Mouse (Mus musculus) neural tube, embryonic 11.5 days (tissue): ENCODE measurements around the gene Ift22. TPM values are rescaled to one million over a fixed set of nuclear protein-coding genes. Genes with fewer than 3 reads are reported as not detected.

Source experiments
- ATAC-seq: fragments of 200-750 bp; cut with Nextera tagmentation; 2 replicates; pipeline ENCODE4 v1.8.0; 2017; ENCODE audit warnings: moderate number of reproducible peaks, mild to moderate bottlenecking, moderate TSS enrichment, moderate library complexity; ENCODE audit not compliant: insufficient read depth, low FRiP score, low TSS enrichment
- DNase-seq: peaks from one replicate; pipeline ENCODE4 v3.0.0-alpha.2; 2015; ENCODE audit warnings: low spot score
- H3K27ac ChIP-seq: fragments of 300-500 bp; sonication (generic); 2 replicates; pipeline ENCODE4 v1.5.1; 2014; ENCODE audit warnings: low read depth, mild to moderate bottlenecking, low read length
- H3K27me3 ChIP-seq: fragments of 300-500 bp; sonication (generic); 2 replicates; pipeline ENCODE4 v1.6.1; 2014; ENCODE audit warnings: mild to moderate bottlenecking, low read length, mixed read lengths; ENCODE audit not compliant: control insufficient read depth, insufficient read depth
- H3K36me3 ChIP-seq: fragments of 300-500 bp; sonication (generic); 2 replicates; pipeline ENCODE4 v1.6.1; 2014; ENCODE audit warnings: mild to moderate bottlenecking, low read length, moderate library complexity, mixed read lengths; ENCODE audit not compliant: control insufficient read depth, insufficient read depth
- H3K4me1 ChIP-seq: fragments of 300-500 bp; sonication (generic); 2 replicates; pipeline ENCODE4 v1.6.1; 2014; ENCODE audit warnings: low read length, mixed read lengths; ENCODE audit not compliant: control insufficient read depth, insufficient read depth
- H3K4me2 ChIP-seq: fragments of 300-500 bp; sonication (generic); 2 replicates; pipeline ENCODE4 v1.6.1; 2014; ENCODE audit warnings: low read depth, mild to moderate bottlenecking, moderate library complexity
- H3K4me3 ChIP-seq: fragments of 300-500 bp; sonication (generic); 2 replicates; pipeline ENCODE4 v1.5.1; 2014; ENCODE audit warnings: low read depth, low read length
- H3K9ac ChIP-seq: fragments of 300-500 bp; sonication (generic); 2 replicates; pipeline ENCODE4 v1.6.1; 2014; ENCODE audit warnings: mild to moderate bottlenecking, low read length
- H3K9me3 ChIP-seq: fragments of 300-500 bp; sonication (generic); 2 replicates; pipeline ENCODE4 v1.6.1; 2016; ENCODE audit warnings: low read length; ENCODE audit not compliant: control insufficient read depth
- WGBS: fragments of 180-500 bp; shearing (Covaris S2); extraction: QIAGEN DNeasy Blood & Tissue Kit; methylation state at CpG from one replicate; pipeline ENCODE4 v1.1.7; 2014; 5-methylcytosine and 5-hydroxymethylcytosine counted together
- polyA plus RNA-seq: library from polyadenylated mRNA; unstranded; fragments of >200 nt; fragmentation: Nextera tagmentation; extraction: Ambion mirVana; gene quantifications from 2 replicates; pipeline ENCODE4 v1.2.1, GENCODE M21; 2014

Gene Ift22
- polyA plus RNA-seq, 1 experiment from 2014 or later, result 97.4 TPM

GRCm38 (mm10) chr5:136919546-136920301 lies 11.8 kb downstream of the Ift22 start:
- Histone ChIP-seq H3K4me2 (peak overlapping the region; percentile 82), H3K9me3 (no peaks in the 10 kb centered on the region), H3K4me1 (peaks cover 5% of the 10 kb centered on the region), H3K4me3 (peak overlapping the region; percentile 52), H3K27me3 (no peaks in the 10 kb centered on the region), H3K9ac (peak overlapping the region; percentile 9), H3K27ac (no peak overlapping the region), H3K36me3 (no peaks in the 10 kb centered on the region)
- 24% methylated on average over 18 of the region's 18 CpGs for WGBS
- DNase-seq (no peak), ATAC-seq (no peak)

DNA sequence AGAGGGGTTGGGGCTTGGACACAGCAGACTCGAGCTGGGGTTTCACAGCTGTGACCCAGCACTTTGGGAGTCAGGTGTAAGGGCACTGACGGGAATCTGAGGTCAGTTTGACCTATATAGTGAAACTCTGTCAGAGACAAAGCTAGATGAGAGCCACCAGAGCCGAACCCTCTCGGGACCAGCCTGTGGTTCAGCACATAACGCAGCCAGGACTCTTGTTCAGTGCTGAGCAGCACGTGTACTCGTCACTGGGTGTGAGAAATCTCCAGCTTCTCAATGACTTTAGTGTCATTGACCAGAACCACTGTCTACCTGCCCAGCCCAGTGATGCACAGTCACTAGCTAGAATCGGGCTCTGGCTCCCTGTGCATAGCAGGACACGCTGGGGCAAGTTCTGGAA lies 14.9 kb downstream of the Ift22 start:
- no peaks in the 10 kb centered on the region for H3K27me3 ChIP-seq
- DNase-seq, result no peak
- 87% methylated on average over 9 of the region's 9 CpGs for WGBS

GRCm38 (mm10) chr5:136923751-136924478 lies 16.0 kb downstream of the Ift22 start:
- Histone ChIP-seq H3K9me3 (no peaks in the 10 kb centered on the region), H3K36me3 (no peaks in the 10 kb centered on the region), H3K4me2 (no peak overlapping the region), H3K9ac (no peak overlapping the region), H3K27ac (no peak overlapping the region), H3K4me3 (no peak overlapping the region), H3K4me1 (peaks cover 5% of the 10 kb centered on the region), H3K27me3 (no peaks in the 10 kb centered on the region)
- DNase-seq, result no peak
- no peak for ATAC-seq
- 76% methylated on average over 7 of the region's 7 CpGs for WGBS

More for the DNA sequence above, 14.9 kb downstream of the Ift22 start:
- Histone ChIP-seq H3K27ac (no peak overlapping the region), H3K36me3 (no peaks in the 10 kb centered on the region), H3K9me3 (no peaks in the 10 kb centered on the region), H3K4me2 (no peak overlapping the region), H3K4me3 (no peak overlapping the region), H3K9ac (no peak overlapping the region), H3K4me1 (peaks cover 5% of the 10 kb centered on the region)
- no peak for ATAC-seq

DNA sequence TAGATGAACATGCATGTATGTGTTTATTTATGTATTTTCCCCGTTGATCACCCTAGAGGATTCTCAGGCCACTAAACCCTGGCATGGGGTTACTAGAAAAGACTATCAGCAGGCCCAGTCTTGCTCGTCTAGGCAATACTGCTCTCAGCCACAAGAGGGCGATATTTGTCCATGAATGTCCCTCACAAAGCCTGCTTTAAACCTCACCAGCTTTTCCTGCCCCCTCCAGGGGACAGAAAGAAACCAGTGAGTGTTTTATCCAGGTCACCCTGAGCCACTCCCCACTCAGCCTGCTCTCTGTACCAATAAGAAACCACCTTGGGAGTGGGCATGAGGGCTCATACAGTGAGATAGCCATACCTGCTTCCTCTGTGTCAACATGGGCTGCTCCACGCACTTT lies 21.1 kb downstream of the Ift22 start:
- Histone ChIP-seq H3K4me1 (no peaks in the 10 kb centered on the region), H3K9ac (peak overlapping the region; percentile 26; the same call in 1 of the 2 replicates), H3K4me2 (no peak overlapping the region), H3K36me3 (no peaks in the 10 kb centered on the region), H3K27me3 (no peaks in the 10 kb centered on the region), H3K27ac (no peak overlapping the region), H3K4me3 (no peak overlapping the region), H3K9me3 (no peaks in the 10 kb centered on the region)
- DNase-seq (peak; percentile 88), ATAC-seq (peak; percentile 58; the same call in 1 of the 2 replicates)
- 23% methylated on average over 4 of the region's 4 CpGs for WGBS

DNA sequence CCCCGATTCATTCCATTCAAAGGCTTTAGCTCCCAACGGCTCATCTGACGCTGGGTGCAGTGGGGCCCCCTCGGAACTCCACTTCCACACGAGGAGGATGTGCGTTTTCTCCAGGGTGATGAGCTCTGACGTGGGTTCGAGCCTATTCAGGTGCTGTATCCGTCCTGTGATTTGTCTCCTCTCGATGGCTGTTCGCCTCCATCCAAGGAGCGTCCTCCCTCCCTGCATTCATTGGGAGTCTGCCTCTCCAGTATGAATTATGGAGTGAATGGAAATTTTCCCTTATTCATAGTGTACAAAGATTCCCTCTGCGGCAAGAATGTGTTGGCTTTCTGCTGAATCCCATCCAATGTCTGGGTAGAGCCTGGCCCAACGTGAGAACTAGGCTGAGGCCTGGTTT lies 23.9 kb downstream of the Ift22 start:
- no peak overlapping the region for H3K4me3 ChIP-seq
- no peaks in the 10 kb centered on the region for H3K27me3 ChIP-seq
- no peaks in the 10 kb centered on the region for H3K36me3 ChIP-seq
- no peaks in the 10 kb centered on the region for H3K9me3 ChIP-seq
- no peak overlapping the region for H3K4me2 ChIP-seq
- DNase-seq, result no peak
- WGBS, result 78% methylated on average over 14 of the region's 14 CpGs
- H3K4me1 ChIP-seq, result no peaks in the 10 kb centered on the region
- ATAC-seq, result no peak
- no peak overlapping the region for H3K27ac ChIP-seq
- H3K9ac ChIP-seq, result no peak overlapping the region

DNA sequence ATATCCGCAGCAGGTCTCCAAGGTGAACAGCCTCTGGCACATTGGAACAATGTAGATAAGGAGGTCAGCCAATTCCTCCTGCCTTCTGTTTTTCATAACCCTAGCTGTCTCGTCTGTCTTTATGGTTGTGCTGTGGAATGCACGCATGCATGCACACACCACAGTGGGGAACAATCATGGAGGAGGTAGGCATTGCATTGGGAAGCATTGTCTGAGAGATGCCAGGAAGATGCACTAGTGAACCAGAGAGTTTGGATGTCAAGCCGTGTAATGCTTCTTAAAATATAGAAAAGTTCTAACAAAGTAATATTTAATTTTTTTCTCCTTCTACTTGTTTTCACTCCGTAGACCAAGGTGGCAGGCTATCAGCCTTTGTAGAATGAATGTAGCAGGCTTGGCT lies 25.0 kb downstream of the Ift22 start:
- Histone ChIP-seq H3K4me1 (no peaks in the 10 kb centered on the region), H3K9ac (no peak overlapping the region), H3K4me2 (no peak overlapping the region), H3K27ac (no peak overlapping the region), H3K36me3 (no peaks in the 10 kb centered on the region), H3K4me3 (no peak overlapping the region), H3K9me3 (no peaks in the 10 kb centered on the region), H3K27me3 (no peaks in the 10 kb centered on the region)
- WGBS, result 87% methylated on average over 5 of the region's 5 CpGs
- no peak for ATAC-seq
- no peak for DNase-seq

DNA sequence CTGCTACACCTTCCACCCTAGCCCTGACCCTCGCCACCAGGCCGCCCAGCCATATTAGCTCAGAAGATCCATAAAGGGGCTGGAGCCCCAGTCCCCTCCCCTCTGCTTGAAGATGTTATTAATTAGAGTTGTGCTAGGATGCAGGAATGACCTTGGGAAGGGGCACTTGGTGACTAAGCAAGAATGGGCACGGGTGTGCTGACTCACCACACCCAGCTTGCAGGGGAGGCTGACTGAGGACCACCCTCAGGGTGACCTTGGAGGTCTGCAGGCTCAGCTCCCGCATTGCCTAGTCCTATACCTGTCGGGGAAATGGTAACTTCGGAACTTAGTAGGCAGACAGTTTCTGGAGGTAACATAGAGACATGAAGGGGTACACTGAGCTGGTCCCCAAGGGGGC lies 26.0 kb downstream of the Ift22 start:
- ATAC-seq (no peak), DNase-seq (no peak)
- Histone ChIP-seq H3K4me1 (no peaks in the 10 kb centered on the region), H3K4me2 (no peak overlapping the region), H3K27me3 (no peaks in the 10 kb centered on the region), H3K27ac (no peak overlapping the region), H3K9me3 (no peaks in the 10 kb centered on the region), H3K36me3 (no peaks in the 10 kb centered on the region), H3K4me3 (no peak overlapping the region), H3K9ac (no peak overlapping the region)
- WGBS, result 89% methylated on average over 6 of the region's 6 CpGs

DNA sequence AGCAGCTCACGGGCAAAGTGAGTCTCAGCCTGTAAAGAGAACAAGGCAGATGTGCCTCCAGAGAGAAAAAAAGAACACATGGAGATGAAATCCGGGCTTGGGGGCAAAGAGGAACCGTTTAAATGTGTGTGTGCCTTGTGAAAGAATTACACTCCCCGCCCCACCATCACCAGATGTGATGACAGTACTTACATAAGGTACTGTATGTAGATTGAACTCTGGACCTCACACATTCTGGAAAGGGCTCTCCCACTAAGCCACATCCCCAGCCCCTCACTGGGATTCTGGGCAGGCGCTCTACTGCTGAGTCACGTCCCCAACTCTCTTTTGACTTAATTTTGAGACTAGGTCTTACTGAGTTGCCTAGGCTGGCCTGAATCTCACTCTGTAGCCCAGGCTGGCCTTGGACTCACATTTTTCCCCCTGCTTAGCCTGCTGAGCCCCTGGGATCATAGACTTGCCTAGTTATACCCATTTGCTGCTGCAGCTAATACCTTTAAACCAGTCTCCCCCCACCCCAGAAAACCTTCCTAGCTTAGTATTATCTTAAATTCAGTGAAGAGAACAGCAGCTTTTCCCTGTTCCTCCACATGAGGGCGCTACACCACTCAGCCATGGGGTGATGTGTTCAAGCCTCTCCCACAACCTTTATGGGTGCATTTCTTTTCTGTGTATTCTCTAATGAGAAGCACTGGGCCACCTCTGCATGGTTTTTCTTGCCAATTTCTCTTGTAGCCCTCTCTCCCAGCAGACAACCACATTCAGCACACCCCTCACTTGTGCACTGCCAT lies 28.1 kb downstream of the Ift22 start:
- WGBS, result 67% methylated on average over 7 of the region's 7 CpGs
- H3K36me3 ChIP-seq, result no peaks in the 10 kb centered on the region
- no peak for ATAC-seq

More for the DNA sequence above, 28.1 kb downstream of the Ift22 start:
- Histone ChIP-seq H3K27ac (no peak overlapping the region), H3K9ac (no peak overlapping the region), H3K9me3 (no peaks in the 10 kb centered on the region), H3K4me3 (no peak overlapping the region), H3K4me2 (no peak overlapping the region), H3K4me1 (no peaks in the 10 kb centered on the region), H3K27me3 (no peaks in the 10 kb centered on the region)
- no peak for DNase-seq
